Mouse (Mus musculus): Measurements from ENCODE around the gene Tmprss13. TPM values are rescaled to one million over a fixed set of nuclear protein-coding genes. Genes with fewer than 3 reads are reported as not detected.

The Tmprss13 gene
- total and polyA plus RNA-seq, 2 experiments: not detected

DNA sequence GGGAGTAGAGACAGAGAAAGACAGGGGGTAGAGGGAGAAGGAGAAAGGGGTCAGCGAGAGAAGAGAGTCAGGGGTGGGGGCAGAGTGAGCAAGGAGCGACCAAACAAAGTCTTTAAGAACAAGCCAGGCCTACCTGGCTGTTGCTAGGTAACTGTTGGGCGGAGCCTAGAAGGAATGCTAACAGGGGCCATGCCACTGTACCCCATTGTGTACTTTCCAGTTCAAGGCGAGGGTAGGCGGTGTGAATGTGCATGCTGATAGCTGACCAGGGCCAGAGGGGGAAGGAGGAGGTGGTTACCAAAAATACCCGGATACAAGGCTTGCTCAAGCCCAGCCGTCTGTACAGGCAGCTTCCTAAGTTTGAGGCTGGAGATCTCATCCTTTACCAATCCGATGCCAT lies 17.1 kb upstream of the Tmprss13 start:
- TF ChIP-seq CTCF (IDR thresholded peaks at IDR 0.05; ENCODE audit: low read depth, low read length): no peak
- TF ChIP-seq POLR2A (IDR thresholded peaks at IDR 0.05; ENCODE audit: extremely low read depth, insufficient read depth, low read length): no peak
- Histone ChIP-seq H3K4me3 (ENCODE audit: insufficient read depth, low read depth, low read length) (no peak overlapping the region), H3K4me1 (ENCODE audit: control insufficient read depth, insufficient read depth, low read length) (peaks cover 5% of the 10 kb centered on the region; the same call in 1 of the 2 replicates), H3K9ac (ENCODE audit: low read depth, low read length) (no peak overlapping the region), H3K27ac (replicated peaks; ENCODE audit: insufficient read depth, low read depth, low read length) (no peak overlapping the region), H3K36me3 (ENCODE audit: control insufficient read depth, insufficient read depth, low read length) (no peaks in the 10 kb centered on the region), H3K79me2 (ENCODE audit: control insufficient read depth, insufficient read depth, low read length) (no peaks in the 10 kb centered on the region), H3K27me3 (ENCODE audit: control insufficient read depth, insufficient read depth, low read length) (no peaks in the 10 kb centered on the region)
- WGBS: 93% methylated on average over 8 of the region's 8 CpGs
- no peak for DNase-seq (ENCODE audit: extremely low read depth, low read depth, low spot score)

DNA sequence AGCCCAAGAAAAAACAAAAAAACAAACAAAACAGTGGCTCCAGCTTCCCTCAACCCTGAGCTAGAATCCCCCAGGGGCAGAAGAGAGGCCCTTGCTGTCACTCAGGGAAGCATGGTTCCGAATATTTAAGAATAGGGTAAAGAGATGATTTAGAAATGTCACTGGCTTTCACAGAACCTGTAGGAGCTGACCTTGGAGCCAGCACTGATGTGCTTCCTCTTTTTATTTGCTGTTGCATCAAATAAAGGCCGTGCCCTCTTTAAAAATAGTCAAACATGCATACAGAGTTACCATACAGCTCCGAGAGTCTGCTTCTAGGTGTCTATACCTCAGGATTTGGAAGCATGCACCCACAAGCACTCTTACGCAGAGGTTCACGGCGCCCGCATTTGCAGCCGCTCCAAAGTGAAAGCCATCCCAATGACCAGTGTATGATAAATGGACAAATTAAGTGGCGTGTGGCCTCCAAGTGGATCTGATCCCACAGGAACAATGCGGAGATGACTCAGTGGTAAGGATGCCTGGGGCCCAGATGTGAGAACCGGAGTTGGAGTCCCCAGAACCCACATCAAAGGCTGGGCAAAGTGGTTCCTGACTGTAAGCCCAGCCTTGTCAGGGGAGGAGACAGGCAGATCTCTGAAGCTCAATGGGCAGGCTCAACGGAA lies 12.0 kb upstream of the Tmprss13 start:
- H3K9ac ChIP-seq (ENCODE audit: low read depth, low read length): no peak overlapping the region
- WGBS: 86% methylated on average over 12 of the region's 12 CpGs

DNA sequence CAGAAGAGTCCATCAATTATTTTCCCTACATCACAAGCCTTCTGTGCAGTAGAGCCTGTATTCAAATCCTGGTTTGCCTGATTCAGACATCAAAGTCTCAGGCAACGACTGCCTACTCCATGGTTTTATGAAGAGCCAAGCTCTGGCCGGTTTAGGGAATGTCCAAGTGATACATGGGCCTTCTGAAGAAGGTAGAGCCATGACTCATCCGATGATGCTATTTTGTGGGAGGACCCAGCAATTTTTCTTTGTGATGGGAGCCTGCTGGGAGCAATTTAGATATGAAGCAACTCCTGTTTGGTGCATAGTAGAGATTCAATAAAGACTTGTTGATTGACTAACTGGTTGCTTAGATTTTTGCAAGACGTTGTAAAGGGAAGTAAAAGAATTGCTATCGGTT lies 10.4 kb upstream of the Tmprss13 start:
- WGBS: 88% methylated on average over 5 of the region's 5 CpGs
- TF ChIP-seq POLR2A (IDR thresholded peaks at IDR 0.05; ENCODE audit: extremely low read depth, insufficient read depth, low read length) (no peak), CTCF (IDR thresholded peaks at IDR 0.05; ENCODE audit: low read depth, low read length) (no peak)
- no peak overlapping the region for H3K9ac ChIP-seq (ENCODE audit: low read depth, low read length)
- no peaks in the 10 kb centered on the region for H3K4me1 ChIP-seq (ENCODE audit: control insufficient read depth, insufficient read depth, low read length)
- H3K27me3 ChIP-seq (ENCODE audit: control insufficient read depth, insufficient read depth, low read length): no peaks in the 10 kb centered on the region
- no peak for DNase-seq (ENCODE audit: extremely low read depth, low read depth, low spot score)
- no peak overlapping the region for H3K4me3 ChIP-seq (ENCODE audit: insufficient read depth, low read depth, low read length)
- H3K79me2 ChIP-seq (ENCODE audit: control insufficient read depth, insufficient read depth, low read length): no peaks in the 10 kb centered on the region
- H3K36me3 ChIP-seq (ENCODE audit: control insufficient read depth, insufficient read depth, low read length): no peaks in the 10 kb centered on the region
- no peak overlapping the region for H3K27ac ChIP-seq (replicated peaks; ENCODE audit: insufficient read depth, low read depth, low read length)

More for the DNA sequence above, 12.0 kb upstream of the Tmprss13 start:
- no peaks in the 10 kb centered on the region for H3K36me3 ChIP-seq (ENCODE audit: control insufficient read depth, insufficient read depth, low read length)
- H3K27me3 ChIP-seq (ENCODE audit: control insufficient read depth, insufficient read depth, low read length): no peaks in the 10 kb centered on the region
- DNase-seq (ENCODE audit: extremely low read depth, low read depth, low spot score): no peak
- TF ChIP-seq POLR2A (IDR thresholded peaks at IDR 0.05; ENCODE audit: extremely low read depth, insufficient read depth, low read length) (no peak), CTCF (IDR thresholded peaks at IDR 0.05; ENCODE audit: low read depth, low read length) (no peak)
- H3K27ac ChIP-seq (replicated peaks; ENCODE audit: insufficient read depth, low read depth, low read length): no peak overlapping the region
- H3K4me3 ChIP-seq (ENCODE audit: insufficient read depth, low read depth, low read length): no peak overlapping the region
- H3K4me1 ChIP-seq (ENCODE audit: control insufficient read depth, insufficient read depth, low read length): no peaks in the 10 kb centered on the region
- H3K79me2 ChIP-seq (ENCODE audit: control insufficient read depth, insufficient read depth, low read length): no peaks in the 10 kb centered on the region

DNA sequence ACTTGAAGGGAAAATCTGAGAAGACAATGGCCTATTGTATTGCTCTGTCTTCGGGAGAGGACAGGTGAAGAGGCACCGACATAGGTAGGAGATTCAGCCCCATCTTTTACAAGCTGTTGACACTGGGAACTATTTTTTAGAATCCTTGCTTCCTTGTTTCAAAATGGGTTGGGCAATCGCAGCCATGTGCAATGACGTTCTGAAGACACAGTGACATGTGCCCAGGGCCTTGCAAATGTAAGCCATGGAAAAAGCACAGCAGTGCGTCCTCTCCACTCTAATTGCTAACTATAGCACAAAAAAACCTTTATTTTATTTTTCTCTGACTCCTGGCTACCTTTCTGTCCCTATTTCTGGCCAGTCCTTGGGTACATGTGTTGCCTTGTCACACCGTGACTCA lies 7.0 kb upstream of the Tmprss13 start:
- H3K27ac ChIP-seq (replicated peaks; ENCODE audit: insufficient read depth, low read depth, low read length): no peak overlapping the region
- no peak overlapping the region for H3K4me3 ChIP-seq (ENCODE audit: insufficient read depth, low read depth, low read length)
- WGBS: 78% methylated on average over 6 of the region's 6 CpGs
- H3K9ac ChIP-seq (ENCODE audit: low read depth, low read length): no peak overlapping the region
- H3K79me2 ChIP-seq (ENCODE audit: control insufficient read depth, insufficient read depth, low read length): no peaks in the 10 kb centered on the region
- no peak for DNase-seq (ENCODE audit: extremely low read depth, low read depth, low spot score)
- no peaks in the 10 kb centered on the region for H3K27me3 ChIP-seq (ENCODE audit: control insufficient read depth, insufficient read depth, low read length)
- H3K4me1 ChIP-seq (ENCODE audit: control insufficient read depth, insufficient read depth, low read length): no peaks in the 10 kb centered on the region
- TF ChIP-seq CTCF (IDR thresholded peaks at IDR 0.05; ENCODE audit: low read depth, low read length) (no peak), POLR2A (IDR thresholded peaks at IDR 0.05; ENCODE audit: extremely low read depth, insufficient read depth, low read length) (no peak)
- no peaks in the 10 kb centered on the region for H3K36me3 ChIP-seq (ENCODE audit: control insufficient read depth, insufficient read depth, low read length)

DNA sequence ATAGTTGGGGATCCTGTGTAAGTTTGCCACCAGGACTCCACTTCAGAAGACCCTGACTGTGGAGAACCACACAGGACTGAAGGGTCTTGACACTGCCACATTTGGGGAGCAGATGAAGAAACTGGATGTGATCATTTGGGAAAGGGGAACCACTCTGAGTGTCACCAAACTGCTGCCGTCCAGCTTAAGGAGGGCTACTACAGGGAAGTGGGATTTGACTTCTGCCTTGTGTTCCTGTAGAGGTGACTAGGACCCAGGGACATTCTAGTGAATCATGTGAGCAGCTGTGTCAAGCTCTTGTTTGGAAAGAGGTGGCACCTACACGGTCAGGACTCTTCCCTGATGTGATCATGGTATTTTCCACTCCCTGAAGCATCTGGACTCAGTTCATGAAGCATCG lies 5.0 kb upstream of the Tmprss13 start:
- Histone ChIP-seq H3K36me3 (ENCODE audit: control insufficient read depth, insufficient read depth, low read length) (no peaks in the 10 kb centered on the region), H3K27me3 (ENCODE audit: control insufficient read depth, insufficient read depth, low read length) (no peaks in the 10 kb centered on the region), H3K4me1 (ENCODE audit: control insufficient read depth, insufficient read depth, low read length) (no peaks in the 10 kb centered on the region), H3K27ac (replicated peaks; ENCODE audit: insufficient read depth, low read depth, low read length) (no peak overlapping the region), H3K4me3 (ENCODE audit: insufficient read depth, low read depth, low read length) (no peak overlapping the region), H3K79me2 (ENCODE audit: control insufficient read depth, insufficient read depth, low read length) (no peaks in the 10 kb centered on the region), H3K9ac (ENCODE audit: low read depth, low read length) (no peak overlapping the region)
- 59% methylated on average over 3 of the region's 3 CpGs for WGBS
- no peak for DNase-seq (ENCODE audit: extremely low read depth, low read depth, low spot score)
- TF ChIP-seq CTCF (IDR thresholded peaks at IDR 0.05; ENCODE audit: low read depth, low read length) (no peak), POLR2A (IDR thresholded peaks at IDR 0.05; ENCODE audit: extremely low read depth, insufficient read depth, low read length) (no peak)

DNA sequence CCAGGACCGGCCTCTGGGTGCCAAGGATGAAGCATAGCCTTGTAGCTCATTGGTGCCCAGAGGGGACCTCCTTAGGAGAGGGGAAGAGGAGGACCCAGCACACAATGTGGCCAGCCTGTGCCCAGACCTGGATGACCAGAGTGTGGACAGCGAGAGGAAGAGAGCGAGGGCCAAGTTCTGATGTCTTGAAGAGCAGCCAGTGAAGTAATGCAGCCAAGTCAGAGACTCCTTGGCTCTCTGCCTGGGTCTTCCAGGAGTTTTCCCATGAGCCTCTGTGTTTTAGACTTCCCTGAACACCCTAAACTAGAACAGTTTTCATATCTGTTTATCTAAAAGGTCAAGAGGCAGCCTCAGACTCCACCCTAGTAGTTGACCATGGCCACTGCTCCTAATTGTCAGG lies 1.3 kb upstream of the Tmprss13 start:
- no peak for TF ChIP-seq CTCF (IDR thresholded peaks at IDR 0.05; ENCODE audit: low read depth, low read length)
- H3K79me2 ChIP-seq (ENCODE audit: control insufficient read depth, insufficient read depth, low read length): no peaks in the 10 kb centered on the region
- no peak overlapping the region for H3K4me3 ChIP-seq (ENCODE audit: insufficient read depth, low read depth, low read length)
- no peaks in the 10 kb centered on the region for H3K27me3 ChIP-seq (ENCODE audit: control insufficient read depth, insufficient read depth, low read length)
- no peaks in the 10 kb centered on the region for H3K36me3 ChIP-seq (ENCODE audit: control insufficient read depth, insufficient read depth, low read length)
- 81% methylated on average over 3 of the region's 3 CpGs for WGBS
- H3K27ac ChIP-seq (replicated peaks; ENCODE audit: insufficient read depth, low read depth, low read length): no peak overlapping the region
- H3K4me1 ChIP-seq (ENCODE audit: control insufficient read depth, insufficient read depth, low read length): no peaks in the 10 kb centered on the region
- no peak overlapping the region for H3K9ac ChIP-seq (ENCODE audit: low read depth, low read length)
- no peak for DNase-seq (ENCODE audit: extremely low read depth, low read depth, low spot score)

All from liver, adult 2 months (tissue).